Mouse (Mus musculus) retina, adult 2 months (tissue): ENCODE measurements around the gene Gm20431.
A peak's percentile ranks its signal among the peaks of the same experiment; 100 is the strongest.
"Not testable (repeated sequence)": the region's sequence is repeated elsewhere in the genome, so short reads cannot be mapped to it uniquely, and the experiment has no call there.

Experiments used
- DNase-seq: peaks from one replicate; pipeline ENCODE4 v3.0.0-alpha.2; 2012; ENCODE audit warnings: low read depth, low spot score

Gm20431 gene

GRCm38 (mm10) chr2:167660611-167660971 lies 705 bp downstream of the Gm20431 start:
- no peak for DNase-seq

DNA sequence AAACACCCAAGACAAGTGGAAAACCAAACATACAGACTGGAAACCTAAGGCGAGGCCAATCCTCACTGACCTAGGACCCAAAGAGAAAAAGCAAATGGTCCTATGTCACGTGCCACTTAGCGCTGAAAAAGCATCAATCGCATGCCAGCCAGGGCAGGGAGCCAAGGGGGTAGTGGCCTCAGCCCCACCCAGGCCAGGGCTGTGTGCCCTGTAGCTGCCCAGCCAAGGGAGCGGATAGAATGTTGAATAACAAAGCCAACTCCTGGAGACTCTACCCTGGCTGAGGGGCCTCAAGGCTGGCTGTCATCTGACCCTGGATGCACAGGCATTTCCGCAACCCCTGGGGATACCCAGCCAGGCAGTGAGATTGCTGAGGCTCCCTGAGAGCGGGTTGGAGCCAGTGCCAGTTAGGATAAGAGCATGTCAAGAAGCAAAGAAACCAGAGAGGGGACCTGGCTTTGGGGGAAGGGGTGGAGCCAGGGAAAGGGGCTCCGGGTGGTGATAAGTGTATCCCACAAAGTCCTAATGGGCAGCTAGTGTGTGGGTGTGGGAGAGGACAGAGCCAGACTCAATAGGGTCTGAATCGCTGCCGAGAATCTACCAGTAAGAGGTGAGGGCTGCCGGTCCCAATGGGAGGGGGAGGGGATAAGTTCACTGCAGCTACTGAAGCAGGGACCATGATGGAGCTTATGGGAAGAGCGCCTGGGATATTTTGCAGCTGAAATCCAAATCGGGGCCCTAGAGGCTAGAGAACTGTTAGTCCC lies 1.3 kb downstream of the Gm20431 start:
- DNase-seq, result no peak

GRCm38 (mm10) chr2:167659177-167659846 lies 2.0 kb downstream of the Gm20431 start:
- no peak for DNase-seq

GRCm38 (mm10) chr2:167658712-167659111 lies 2.6 kb downstream of the Gm20431 start:
- no peak for DNase-seq

- no peak for DNase-seq
Observed at GRCm38 (mm10) chr2:167657973-167658372, 3.3 kb downstream of the Gm20431 start.

- no peak for DNase-seq
Observed at GRCm38 (mm10) chr2:167656629-167657478, 4.4 kb downstream of the Gm20431 start.

DNA sequence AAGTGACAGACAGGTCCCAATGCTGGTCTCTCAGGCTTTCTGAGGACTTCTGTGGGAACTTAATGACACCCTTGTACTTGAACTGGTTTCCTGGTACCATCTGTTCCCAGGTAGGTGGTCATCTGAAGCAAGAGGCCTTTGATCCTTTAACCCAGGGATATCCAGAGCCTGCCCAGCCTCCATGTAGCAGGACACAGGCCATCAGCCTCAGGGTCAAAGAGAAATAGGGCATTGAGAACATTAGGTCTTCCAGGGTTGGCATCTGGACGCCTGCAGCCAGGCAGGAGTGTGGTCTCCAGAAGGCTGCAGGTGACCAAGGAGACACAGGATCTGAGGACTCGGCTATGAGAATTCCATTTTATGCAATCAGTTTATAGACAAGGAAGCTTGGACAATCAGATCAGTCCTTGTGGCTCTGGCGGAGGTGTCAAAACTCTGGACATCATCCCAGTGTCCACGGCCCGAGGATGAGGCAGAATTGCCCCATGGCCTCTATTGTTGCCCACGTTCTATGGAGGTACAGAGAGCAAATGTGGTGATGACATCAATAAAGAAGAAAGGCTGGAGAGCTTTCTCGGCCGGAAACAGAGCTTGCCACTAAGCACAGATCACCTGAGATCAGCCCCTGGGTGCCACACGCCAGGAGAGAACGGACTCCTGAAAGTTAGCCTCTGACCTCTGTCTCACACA lies 6.2 kb downstream of the Gm20431 start:
- no peak for DNase-seq

GRCm38 (mm10) chr2:167652694-167653093 lies 8.6 kb downstream of the Gm20431 start:
- DNase-seq, result no peak

- no peak for DNase-seq
Observed at GRCm38 (mm10) chr2:167651622-167652021, 9.7 kb downstream of the Gm20431 start.

DNA sequence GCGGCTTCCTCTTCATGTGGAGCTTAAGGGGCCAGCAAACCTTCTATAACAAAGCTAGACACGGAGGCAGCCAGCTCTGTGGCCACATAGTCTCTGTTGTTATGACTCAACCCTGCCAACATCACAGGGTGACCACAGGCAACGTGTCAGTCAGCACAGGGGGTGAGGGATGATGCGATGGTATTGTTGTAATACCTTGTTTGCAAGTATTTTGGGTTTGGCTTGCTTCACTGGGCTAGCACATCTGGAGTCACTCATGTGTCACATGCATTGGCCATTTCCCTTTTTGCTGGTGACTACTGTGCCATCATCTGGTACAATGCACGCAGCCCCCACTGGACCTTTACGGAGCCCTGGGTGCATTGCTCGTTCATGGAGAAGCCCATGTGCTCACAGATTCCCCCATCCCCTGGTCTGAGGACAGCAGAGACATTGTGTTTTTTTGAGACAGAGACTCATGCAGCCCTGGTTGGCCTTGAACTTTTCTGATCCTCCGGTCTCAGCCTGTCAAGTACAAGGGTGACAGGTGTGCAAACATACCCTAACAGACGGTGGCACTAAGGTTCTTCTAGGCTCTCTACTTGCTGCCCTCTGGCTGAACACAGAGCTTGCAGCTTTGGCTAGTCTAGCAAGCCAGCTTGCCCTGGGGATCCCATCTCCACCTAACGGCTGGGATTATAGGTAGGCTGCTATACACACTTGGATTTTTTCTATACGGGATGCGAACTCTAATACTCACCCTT lies 11.8 kb downstream of the Gm20431 start:
- no peak for DNase-seq

GRCm38 (mm10) chr2:167646411-167646810 lies 14.9 kb downstream of the Gm20431 start:
- DNase-seq, result no peak

GRCm38 (mm10) chr2:167643356-167644052 lies 17.8 kb downstream of the Gm20431 start:
- not testable (repeated sequence) for DNase-seq

DNA sequence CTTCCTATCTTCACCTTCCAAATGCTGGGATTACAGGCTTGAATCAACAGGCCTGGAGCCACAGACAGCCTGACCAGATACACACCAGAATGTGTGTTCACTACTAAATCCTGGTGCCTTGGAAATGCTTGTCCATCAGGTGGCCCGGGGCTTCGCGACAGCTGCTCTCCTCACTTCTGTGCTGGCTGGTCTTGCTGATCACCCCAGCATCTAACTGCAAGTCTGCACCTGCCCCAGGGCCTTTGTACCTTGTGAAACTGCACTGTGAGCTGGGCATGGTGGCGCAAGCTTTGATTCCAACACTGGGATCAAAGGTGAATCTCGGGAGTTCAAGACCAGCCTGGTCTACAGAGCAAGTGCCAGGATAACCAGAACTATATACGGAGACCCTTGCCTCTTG lies 19.1 kb downstream of the Gm20431 start:
- DNase-seq, result no peak

- no peak for DNase-seq
Observed at GRCm38 (mm10) chr2:167641337-167641736, 20.0 kb downstream of the Gm20431 start.

- no peak for DNase-seq
Observed at GRCm38 (mm10) chr2:167640279-167640678, 21.0 kb downstream of the Gm20431 start.

- no peak for DNase-seq
Observed at GRCm38 (mm10) chr2:167634865-167635512, 26.3 kb downstream of the Gm20431 start.

GRCm38 (mm10) chr2:167634338-167634770 lies 26.9 kb downstream of the Gm20431 start:
- DNase-seq, result peak; percentile 99

DNA sequence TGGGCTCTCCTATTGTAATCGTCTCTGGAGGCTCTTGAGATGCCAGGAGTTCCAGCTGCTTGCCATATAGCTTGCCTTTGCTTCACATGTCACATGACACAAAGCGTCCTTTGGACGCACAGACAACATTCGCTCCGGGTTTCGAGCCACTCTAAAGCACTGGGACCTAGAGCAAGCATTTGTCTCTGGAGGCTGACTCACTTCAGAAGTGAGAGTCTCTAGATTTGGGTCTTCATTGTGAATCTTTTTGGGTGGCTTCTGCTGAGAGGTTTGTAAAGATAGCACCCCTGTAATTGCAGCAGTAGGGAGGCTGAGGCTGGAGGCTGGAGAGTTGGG lies 27.8 kb downstream of the Gm20431 start:
- DNase-seq, result no peak

- no peak for DNase-seq
Observed at GRCm38 (mm10) chr2:167632731-167633536, 28.4 kb downstream of the Gm20431 start.
